Mouse (Mus musculus): ENCODE measurements around the gene Gm47995. TPM values are rescaled to one million over a fixed set of nuclear protein-coding genes. Genes with fewer than 3 reads are reported as not detected.

The Gm47995 gene
- polyA plus RNA-seq, 1 experiment from 2014 or later: not detected

DNA sequence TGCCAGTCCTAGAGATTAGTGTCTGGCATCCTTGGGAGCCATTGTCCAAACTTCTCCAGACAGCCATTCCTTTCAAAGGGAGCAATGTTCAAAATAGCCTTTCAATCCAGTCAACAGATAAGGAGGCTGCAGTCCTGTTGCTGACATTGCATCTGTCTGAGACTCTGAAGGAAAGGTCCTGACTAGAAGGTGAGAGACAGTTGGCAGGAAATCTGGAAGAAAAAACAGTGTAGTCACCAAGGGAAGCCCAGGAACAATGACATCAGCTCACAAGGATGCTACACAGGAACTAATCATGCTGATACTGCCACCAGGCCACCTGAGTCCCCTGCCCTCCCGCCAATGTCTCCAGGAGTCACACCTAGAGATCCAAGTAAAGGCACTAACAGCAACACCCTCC, 25.1 kb downstream of the Gm47995 start:
- Histone ChIP-seq H3K4me1 (ENCODE audit: control insufficient read depth, insufficient read depth, low read length) (no peaks in the 10 kb centered on the region), H3K36me3 (replicated peaks; ENCODE audit: control insufficient read depth, insufficient read depth, low read depth, low read length) (no peaks in the 10 kb centered on the region), H3K27ac (replicated peaks; ENCODE audit: low read depth, low read length) (no peak overlapping the region), H3K9ac (replicated peaks; ENCODE audit: low read length) (no peak overlapping the region), H3K27me3 (ENCODE audit: control insufficient read depth, insufficient read depth, low read length) (no peaks in the 10 kb centered on the region), H3K4me2 (ENCODE audit: low read depth, low read length) (no peak overlapping the region), H3K4me3 (ENCODE audit: low read depth, low read length) (no peak overlapping the region), H3K9me3 (replicated peaks; ENCODE audit: control insufficient read depth, low read length) (no peaks in the 10 kb centered on the region)
- ATAC-seq (replicated peaks; ENCODE audit: insufficient number of reproducible peaks, low FRiP score, low TSS enrichment, low read depth) (no peak), DNase-seq (ENCODE audit: low spot score) (no peak)
- WGBS: 71% methylated on average over 1 of the region's 1 CpGs

DNA sequence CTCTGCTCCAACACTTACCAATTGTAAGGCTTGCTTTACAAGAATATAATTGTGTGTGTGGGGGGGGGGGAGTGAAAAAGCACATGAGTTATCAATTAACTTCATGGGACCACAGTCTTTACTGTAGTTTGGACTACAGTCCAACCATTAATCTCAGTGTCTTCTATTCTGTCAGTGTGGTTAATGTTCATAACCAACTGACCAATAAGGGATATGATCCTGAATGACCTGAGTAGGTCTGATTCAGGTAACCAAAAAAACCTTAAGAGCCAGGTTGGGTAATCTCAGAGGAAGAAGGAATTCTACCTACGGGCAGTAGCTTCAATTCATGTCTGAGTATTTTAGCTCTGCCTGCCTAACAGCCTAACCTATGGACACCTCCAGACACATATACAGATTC, 26.3 kb downstream of the Gm47995 start:
- Histone ChIP-seq H3K9ac (replicated peaks; ENCODE audit: low read length) (no peak overlapping the region), H3K27me3 (ENCODE audit: control insufficient read depth, insufficient read depth, low read length) (no peaks in the 10 kb centered on the region), H3K4me2 (ENCODE audit: low read depth, low read length) (no peak overlapping the region), H3K4me1 (ENCODE audit: control insufficient read depth, insufficient read depth, low read length) (no peaks in the 10 kb centered on the region), H3K4me3 (ENCODE audit: low read depth, low read length) (no peak overlapping the region), H3K9me3 (replicated peaks; ENCODE audit: control insufficient read depth, low read length) (no peaks in the 10 kb centered on the region), H3K36me3 (replicated peaks; ENCODE audit: control insufficient read depth, insufficient read depth, low read depth, low read length) (no peaks in the 10 kb centered on the region), H3K27ac (replicated peaks; ENCODE audit: low read depth, low read length) (no peak overlapping the region)
- DNase-seq (ENCODE audit: low spot score) (no peak), ATAC-seq (replicated peaks; ENCODE audit: insufficient number of reproducible peaks, low FRiP score, low TSS enrichment, low read depth) (no peak)
- 100% methylated on average over 1 of the region's 1 CpGs for WGBS

DNA sequence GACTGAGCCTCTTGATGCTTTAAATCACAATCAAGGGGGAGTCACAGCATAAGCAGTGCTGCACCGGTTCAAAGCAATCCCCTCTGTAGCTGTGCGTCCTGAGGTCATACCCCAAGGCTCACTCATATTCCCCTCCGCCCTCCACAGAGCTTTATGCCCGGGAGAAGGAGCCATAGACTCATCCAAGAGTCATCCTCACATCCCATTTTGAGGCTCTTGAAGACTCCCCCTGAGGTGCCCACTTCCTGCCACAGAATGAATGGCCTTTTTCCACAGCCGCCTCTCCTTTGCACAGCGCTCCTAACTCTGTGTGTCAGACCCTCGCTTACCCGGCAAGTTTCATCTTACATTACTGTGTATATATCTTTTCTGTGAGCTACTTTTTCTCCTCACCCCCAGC, 29.3 kb downstream of the Gm47995 start:
- DNase-seq (ENCODE audit: low spot score) (no peak), ATAC-seq (replicated peaks; ENCODE audit: insufficient number of reproducible peaks, low FRiP score, low TSS enrichment, low read depth) (no peak)
- Histone ChIP-seq H3K27ac (replicated peaks; ENCODE audit: low read depth, low read length) (no peak overlapping the region), H3K9ac (replicated peaks; ENCODE audit: low read length) (no peak overlapping the region), H3K9me3 (replicated peaks; ENCODE audit: control insufficient read depth, low read length) (no peaks in the 10 kb centered on the region), H3K27me3 (ENCODE audit: control insufficient read depth, insufficient read depth, low read length) (no peaks in the 10 kb centered on the region), H3K4me2 (ENCODE audit: low read depth, low read length) (no peak overlapping the region), H3K4me3 (ENCODE audit: low read depth, low read length) (no peak overlapping the region), H3K36me3 (replicated peaks; ENCODE audit: control insufficient read depth, insufficient read depth, low read depth, low read length) (no peaks in the 10 kb centered on the region), H3K4me1 (ENCODE audit: control insufficient read depth, insufficient read depth, low read length) (no peaks in the 10 kb centered on the region)
- 74% methylated on average over 8 of the region's 8 CpGs for WGBS

DNA sequence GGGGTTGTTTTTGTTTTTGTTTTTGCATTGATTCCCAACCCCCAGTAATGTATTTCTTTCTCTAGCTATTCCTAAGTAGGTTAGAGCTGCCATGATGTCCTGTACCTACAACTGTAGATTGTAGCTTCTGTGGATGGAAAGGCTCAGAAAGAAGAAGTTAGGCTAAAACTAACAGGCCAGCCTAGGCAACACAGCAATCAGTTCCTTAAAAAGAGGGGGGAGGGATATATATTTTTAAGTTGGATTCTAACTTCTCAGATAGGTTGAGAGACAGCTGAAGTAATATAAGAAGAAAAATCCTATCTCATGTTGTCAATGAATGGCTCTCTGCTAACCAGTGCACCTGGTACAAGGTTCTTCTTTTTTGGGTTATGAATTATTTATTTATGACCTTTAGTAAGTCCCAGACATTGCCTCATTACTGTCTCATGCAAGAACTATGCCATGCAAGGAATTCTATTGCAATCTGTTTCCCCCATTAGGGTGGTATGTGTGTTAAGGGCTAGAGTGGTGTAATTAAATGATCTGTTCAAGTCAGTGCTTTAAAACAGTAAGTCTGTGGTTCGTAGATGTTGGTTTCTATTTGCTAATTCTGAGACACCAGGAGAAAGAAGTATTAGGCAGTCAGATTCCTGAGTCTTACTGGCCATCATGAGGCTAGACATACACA, 30.2 kb downstream of the Gm47995 start:
- ATAC-seq (replicated peaks; ENCODE audit: insufficient number of reproducible peaks, low FRiP score, low TSS enrichment, low read depth): no peak
- no peaks in the 10 kb centered on the region for H3K4me1 ChIP-seq (ENCODE audit: control insufficient read depth, insufficient read depth, low read length)

GRCm38 (mm10) chr1:151232346-151232745, 34.1 kb downstream of the Gm47995 start:
- ATAC-seq (replicated peaks; ENCODE audit: insufficient number of reproducible peaks, low FRiP score, low TSS enrichment, low read depth) (no peak), DNase-seq (ENCODE audit: low spot score) (no peak)
- WGBS: 82% methylated on average over 3 of the region's 3 CpGs

More for the DNA sequence above, 30.2 kb downstream of the Gm47995 start:
- Histone ChIP-seq H3K9ac (replicated peaks; ENCODE audit: low read length) (no peak overlapping the region), H3K27me3 (ENCODE audit: control insufficient read depth, insufficient read depth, low read length) (no peaks in the 10 kb centered on the region), H3K36me3 (replicated peaks; ENCODE audit: control insufficient read depth, insufficient read depth, low read depth, low read length) (no peaks in the 10 kb centered on the region), H3K4me2 (ENCODE audit: low read depth, low read length) (no peak overlapping the region), H3K9me3 (replicated peaks; ENCODE audit: control insufficient read depth, low read length) (no peaks in the 10 kb centered on the region), H3K27ac (replicated peaks; ENCODE audit: low read depth, low read length) (no peak overlapping the region), H3K4me3 (ENCODE audit: low read depth, low read length) (no peak overlapping the region)
- DNase-seq (ENCODE audit: low spot score): no peak
- WGBS: 80% methylated on average over 1 of the region's 1 CpGs

GRCm38 (mm10) chr1:151233756-151234155, 35.5 kb downstream of the Gm47995 start:
- 90% methylated on average over 3 of the region's 3 CpGs for WGBS
- Histone ChIP-seq H3K4me2 (ENCODE audit: low read depth, low read length) (no peak overlapping the region), H3K4me3 (ENCODE audit: low read depth, low read length) (no peak overlapping the region), H3K4me1 (ENCODE audit: control insufficient read depth, insufficient read depth, low read length) (no peaks in the 10 kb centered on the region), H3K9me3 (replicated peaks; ENCODE audit: control insufficient read depth, low read length) (no peaks in the 10 kb centered on the region), H3K27me3 (ENCODE audit: control insufficient read depth, insufficient read depth, low read length) (no peaks in the 10 kb centered on the region), H3K27ac (replicated peaks; ENCODE audit: low read depth, low read length) (no peak overlapping the region), H3K36me3 (replicated peaks; ENCODE audit: control insufficient read depth, insufficient read depth, low read depth, low read length) (no peaks in the 10 kb centered on the region), H3K9ac (replicated peaks; ENCODE audit: low read length) (no peak overlapping the region)
- ATAC-seq (replicated peaks; ENCODE audit: insufficient number of reproducible peaks, low FRiP score, low TSS enrichment, low read depth): no peak
- no peak for DNase-seq (ENCODE audit: low spot score)

More at GRCm38 (mm10) chr1:151232346-151232745, 34.1 kb downstream of the Gm47995 start:
- H3K9me3 ChIP-seq (replicated peaks; ENCODE audit: control insufficient read depth, low read length): no peaks in the 10 kb centered on the region
- no peaks in the 10 kb centered on the region for H3K27me3 ChIP-seq (ENCODE audit: control insufficient read depth, insufficient read depth, low read length)
- H3K4me2 ChIP-seq (ENCODE audit: low read depth, low read length): no peak overlapping the region
- no peaks in the 10 kb centered on the region for H3K4me1 ChIP-seq (ENCODE audit: control insufficient read depth, insufficient read depth, low read length)
- H3K36me3 ChIP-seq (replicated peaks; ENCODE audit: control insufficient read depth, insufficient read depth, low read depth, low read length): no peaks in the 10 kb centered on the region
- H3K9ac ChIP-seq (replicated peaks; ENCODE audit: low read length): no peak overlapping the region
- no peak overlapping the region for H3K27ac ChIP-seq (replicated peaks; ENCODE audit: low read depth, low read length)
- no peak overlapping the region for H3K4me3 ChIP-seq (ENCODE audit: low read depth, low read length)

DNA sequence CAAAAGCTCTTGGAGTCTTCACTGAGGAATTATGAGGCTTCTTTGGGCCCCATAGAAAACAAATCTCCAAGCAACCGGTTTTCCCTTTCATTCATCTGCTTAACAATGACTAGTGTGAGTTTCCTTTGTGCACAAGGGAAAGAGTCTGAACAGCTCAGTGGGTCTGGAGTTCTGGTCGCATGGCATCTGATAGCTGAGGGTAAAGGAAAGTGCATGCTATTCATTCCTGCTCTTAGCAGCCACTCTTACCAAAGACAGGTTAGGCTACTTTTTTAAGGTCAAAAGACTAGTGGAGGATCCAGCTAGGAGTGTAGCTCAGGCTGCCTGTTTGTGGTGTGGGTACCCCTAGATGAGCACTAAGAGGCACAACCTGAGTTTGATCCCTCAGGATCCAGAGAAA, 37.3 kb downstream of the Gm47995 start:
- H3K36me3 ChIP-seq (replicated peaks; ENCODE audit: control insufficient read depth, insufficient read depth, low read depth, low read length): no peaks in the 10 kb centered on the region
- no peak overlapping the region for H3K4me3 ChIP-seq (ENCODE audit: low read depth, low read length)
- 34% methylated on average over 2 of the region's 2 CpGs for WGBS
- no peak overlapping the region for H3K4me2 ChIP-seq (ENCODE audit: low read depth, low read length)
- ATAC-seq (replicated peaks; ENCODE audit: insufficient number of reproducible peaks, low FRiP score, low TSS enrichment, low read depth) (no peak; the same call in 1 of the 2 replicates), DNase-seq (ENCODE audit: low spot score) (no peak)
- no peaks in the 10 kb centered on the region for H3K9me3 ChIP-seq (replicated peaks; ENCODE audit: control insufficient read depth, low read length)
- H3K4me1 ChIP-seq (ENCODE audit: control insufficient read depth, insufficient read depth, low read length): no peaks in the 10 kb centered on the region
- no peak overlapping the region for H3K9ac ChIP-seq (replicated peaks; ENCODE audit: low read length)
- H3K27ac ChIP-seq (replicated peaks; ENCODE audit: low read depth, low read length): no peak overlapping the region
- no peaks in the 10 kb centered on the region for H3K27me3 ChIP-seq (ENCODE audit: control insufficient read depth, insufficient read depth, low read length)

DNA sequence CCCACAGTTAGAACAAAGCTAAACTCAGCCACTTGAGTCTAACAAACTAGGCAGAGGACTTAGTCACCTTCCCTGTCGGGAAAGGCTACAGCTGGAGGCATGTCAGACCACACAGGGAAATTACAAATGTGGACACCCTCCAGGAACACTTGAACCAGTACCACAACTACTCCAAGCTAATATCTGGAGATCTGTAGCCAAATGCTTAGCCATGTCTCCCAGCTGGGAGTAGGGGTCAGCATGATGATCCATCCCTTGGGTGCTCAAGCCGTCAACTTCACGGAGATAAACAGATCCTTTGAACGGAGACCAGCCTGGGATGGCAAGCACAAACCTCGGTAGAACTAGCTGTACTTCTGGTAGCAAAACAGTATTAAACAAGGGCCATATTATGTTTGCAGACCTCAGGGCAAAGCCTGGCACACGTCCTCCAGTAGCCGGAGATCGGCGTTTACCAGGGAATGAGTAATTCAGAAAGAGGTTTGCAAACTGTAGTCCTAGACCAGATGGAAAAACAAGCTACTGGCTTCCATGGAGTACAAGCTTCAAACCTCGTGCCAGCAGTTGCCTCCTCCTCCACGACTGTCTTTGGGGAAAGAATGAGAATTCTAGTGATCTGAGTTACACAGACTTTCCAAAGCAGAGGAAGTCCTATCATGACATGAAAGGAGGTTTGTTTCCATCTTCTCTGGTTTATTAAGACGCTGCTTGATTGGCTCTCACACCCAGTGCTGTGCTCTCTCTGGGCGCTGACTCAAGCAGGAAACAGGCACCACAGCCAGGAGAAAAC, 38.1 kb downstream of the Gm47995 start:
- no peak overlapping the region for H3K4me2 ChIP-seq (ENCODE audit: low read depth, low read length)
- DNase-seq (ENCODE audit: low spot score) (no peak), ATAC-seq (replicated peaks; ENCODE audit: insufficient number of reproducible peaks, low FRiP score, low TSS enrichment, low read depth) (no peak)
- 43% methylated on average over 13 of the region's 13 CpGs for WGBS
- H3K9me3 ChIP-seq (replicated peaks; ENCODE audit: control insufficient read depth, low read length): no peaks in the 10 kb centered on the region
- H3K27me3 ChIP-seq (ENCODE audit: control insufficient read depth, insufficient read depth, low read length): no peaks in the 10 kb centered on the region
- no peak overlapping the region for H3K9ac ChIP-seq (replicated peaks; ENCODE audit: low read length)
- H3K36me3 ChIP-seq (replicated peaks; ENCODE audit: control insufficient read depth, insufficient read depth, low read depth, low read length): no peaks in the 10 kb centered on the region
- no peaks in the 10 kb centered on the region for H3K4me1 ChIP-seq (ENCODE audit: control insufficient read depth, insufficient read depth, low read length)
- 0 out of 2 replicates have a peak overlapping the region, but pooled peaks have one; percentile 8 for H3K27ac ChIP-seq (replicated peaks; ENCODE audit: low read depth, low read length)
- H3K4me3 ChIP-seq (ENCODE audit: low read depth, low read length): no peak overlapping the region

Data from embryonic facial prominence, embryonic 11.5 days (tissue).